In genomic region chr15:85867696-85868095, GRCm38 (mm10) we compare ENCODE assay signal across 8 mouse cellular contexts. TPM values are rescaled to one million over a fixed set of nuclear protein-coding genes. Genes with fewer than 3 reads are reported as not detected.
DNase-seq lines count a peak whose midpoint lies in the region; ATAC-seq and TF ChIP-seq lines count a peak whose summit lies in the region.

No protein-coding gene starts in this region.

- TF ChIP-seq POLR2A in cortical plate, adult 2 months (IDR thresholded peaks at IDR 0.05; ENCODE audit: extremely low read depth, insufficient read depth, low read length), result no peak

- no peak overlapping the region for H3K27ac ChIP-seq in cortical plate, adult 2 months (ENCODE audit: insufficient read depth, low read length)
- no peak overlapping the region for H3K27ac ChIP-seq in liver, embryonic 14.5 days

- peaks cover 98% of the 10 kb centered on the region for H3K36me3 ChIP-seq in liver, embryonic 14.5 days (replicated peaks; ENCODE audit: control insufficient read depth, insufficient read depth, low read depth)

- no peak for TF ChIP-seq EP300 in liver, embryonic 14.5 days (IDR thresholded peaks at IDR 0.05; ENCODE audit: low read depth)

- peak; percentile 87 for ATAC-seq in activated CD4-positive, CD25-positive, alpha-beta regulatory T cell, adult 4 months
- peak; percentile 30; the same call in 1 of the 2 replicates for ATAC-seq in liver, embryonic 14.5 days (ENCODE audit: insufficient read depth)

- WGBS in liver, embryonic 14.5 days (ENCODE audit: insufficient replicate concordance), result 48% methylated on average over 6 of the region's 6 CpGs

- no peak overlapping the region for H3K4me2 ChIP-seq in liver, embryonic 14.5 days (ENCODE audit: low read depth)

- H3K9ac ChIP-seq in liver, embryonic 14.5 days (replicated peaks), result no peak overlapping the region

- TF ChIP-seq CTCF in cortical plate, adult 2 months (IDR thresholded peaks at IDR 0.05; ENCODE audit: extremely low read depth, insufficient read depth, low read length), result peak; percentile 95
- peak; percentile 98 for TF ChIP-seq CTCF in liver, embryonic 14.5 days (IDR thresholded peaks at IDR 0.05; ENCODE audit: low read depth)

- H3K4me3 ChIP-seq in cortical plate, adult 2 months (ENCODE audit: insufficient read depth, low read length), result no peak overlapping the region
- no peak overlapping the region for H3K4me3 ChIP-seq in liver, embryonic 14.5 days (ENCODE audit: insufficient read depth in 1 of 2, low read depth in 2 of 2, low read length in 2 of 2)

- peak; percentile 74 for DNase-seq in CD4-positive helper T cell, adult 2 months (ENCODE audit: low read depth, low spot score)
- peak; percentile 35 to 47 for DNase-seq in gastrocnemius, adult 8-10 months (ENCODE audit: low spot score in 2 of 2)
- peak; percentile 79 to 84 for DNase-seq in kidney, postnatal 25 days
- DNase-seq in liver, embryonic 14.5 days (ENCODE audit: low read depth in 3 of 3, low spot score in 3 of 3), result peak in 2 of 3 experiments; percentile 42 to 47
- DNase-seq in retina, embryonic 14.5 days (ENCODE audit: low spot score), result peak; percentile 86
- DNase-seq in thymus, postnatal 25 days, result peak; percentile 66

- H3K27me3 ChIP-seq in liver, embryonic 14.5 days (ENCODE audit: control insufficient read depth, insufficient read depth, low read length), result no peaks in the 10 kb centered on the region

- no peaks in the 10 kb centered on the region for H3K9me3 ChIP-seq in liver, embryonic 14.5 days (ENCODE audit: control insufficient read depth, low read length)

- no peaks in the 10 kb centered on the region for H3K4me1 ChIP-seq in cortical plate, adult 2 months (ENCODE audit: control insufficient read depth, insufficient read depth, low read length)
- no peaks in the 10 kb centered on the region for H3K4me1 ChIP-seq in liver, embryonic 14.5 days (replicated peaks; ENCODE audit: control insufficient read depth in 2 of 2, insufficient read depth in 2 of 2, low read length in 1 of 2)

RNA-seq across cellular contexts. Expression of gene Gtse1, which starts 8.2 kb away (rescaled TPM):
- 1 to 10 TPM; 5.1 to 8.2 TPM for polyA plus RNA-seq in activated CD4-positive, CD25-positive, alpha-beta regulatory T cell, adult 4 months (2017; shearing (Covaris generic))
- polyA plus RNA-seq in cortical plate, adult 2 months (2012; rRNA removed), result 0.64 and 1.0 TPM in 2 replicates
- total RNA-seq in gastrocnemius, adult 8-10 months (2022), result under 1 TPM in 1 of 4 experiments, not detected in 3; 0.13 TPM
- 20.6 TPM in 2 replicates for polyA plus RNA-seq in liver, embryonic 14.5 days (2012; rRNA removed)
- polyA plus RNA-seq in liver, embryonic 14.5 days (2014; fragmentation: Nextera tagmentation; extraction: Ambion mirVana), result 21.1 and 22.9 TPM in 2 replicates

RNA-seq across cellular contexts. Expression of gene Trmu, which starts 11.4 kb away (rescaled TPM):
- 10 to 100 TPM; 25.4 to 26.8 TPM for polyA plus RNA-seq in activated CD4-positive, CD25-positive, alpha-beta regulatory T cell, adult 4 months (2017; shearing (Covaris generic))
- polyA plus RNA-seq in cortical plate, adult 2 months (2012; rRNA removed), result 51.1 and 58.5 TPM in 2 replicates
- total RNA-seq in gastrocnemius, adult 8-10 months (2022), result 10 to 100 TPM in 2 of 4 experiments, 1 to 10 TPM in 2; 7.7 to 14.1 (median 9.8) TPM
- polyA plus RNA-seq in liver, embryonic 14.5 days (2012; rRNA removed), result 9.5 and 15.2 TPM in 2 replicates
- 10.9 and 12.7 TPM in 2 replicates for polyA plus RNA-seq in liver, embryonic 14.5 days (2014; fragmentation: Nextera tagmentation; extraction: Ambion mirVana)

RNA-seq across cellular contexts. Expression of gene Ttc38, which starts 35.6 kb away (rescaled TPM):
- 10 to 100 TPM; 11.3 to 13.0 TPM for polyA plus RNA-seq in activated CD4-positive, CD25-positive, alpha-beta regulatory T cell, adult 4 months (2017; shearing (Covaris generic))
- 4.9 and 5.8 TPM in 2 replicates for polyA plus RNA-seq in cortical plate, adult 2 months (2012; rRNA removed)
- 1 to 10 TPM; 3.7 to 6.7 (median 4.4) TPM for total RNA-seq in gastrocnemius, adult 8-10 months (2022)
- 3.8 and 4.0 TPM in 2 replicates for polyA plus RNA-seq in liver, embryonic 14.5 days (2012; rRNA removed)
- polyA plus RNA-seq in liver, embryonic 14.5 days (2014; fragmentation: Nextera tagmentation; extraction: Ambion mirVana), result 4.5 and 7.0 TPM in 2 replicates

RNA-seq across cellular contexts. Expression of gene Pkdrej, which starts 46.2 kb away (rescaled TPM):
- not detected for polyA plus RNA-seq in activated CD4-positive, CD25-positive, alpha-beta regulatory T cell, adult 4 months (2017; shearing (Covaris generic))
- polyA plus RNA-seq in cortical plate, adult 2 months (2012; rRNA removed), result 0.63 and 0.83 TPM in 2 replicates
- 1 to 10 TPM in 1 of 4 experiments, under 1 TPM in 3; 0.24 to 1.0 (median 0.57) TPM for total RNA-seq in gastrocnemius, adult 8-10 months (2022)
- polyA plus RNA-seq in liver, embryonic 14.5 days (2012; rRNA removed), result 0.08 and 0.10 TPM in 2 replicates
- 0.13 and 0.14 TPM in 2 replicates for polyA plus RNA-seq in liver, embryonic 14.5 days (2014; fragmentation: Nextera tagmentation; extraction: Ambion mirVana)

RNA-seq across cellular contexts. Expression of gene Cdpf1, which starts 56.2 kb away (rescaled TPM):
- 10 to 100 TPM; 37.8 to 46.6 TPM for polyA plus RNA-seq in activated CD4-positive, CD25-positive, alpha-beta regulatory T cell, adult 4 months (2017; shearing (Covaris generic))
- 23.6 and 27.2 TPM in 2 replicates for polyA plus RNA-seq in cortical plate, adult 2 months (2012; rRNA removed)
- total RNA-seq in gastrocnemius, adult 8-10 months (2022), result 10 to 100 TPM; 52.8 to 58.2 (median 55.1) TPM
- polyA plus RNA-seq in liver, embryonic 14.5 days (2012; rRNA removed), result 15.7 and 19.7 TPM in 2 replicates
- polyA plus RNA-seq in liver, embryonic 14.5 days (2014; fragmentation: Nextera tagmentation; extraction: Ambion mirVana), result 23.7 and 26.2 TPM in 2 replicates
